Mouse (Mus musculus) testis, adult 2 months (tissue): ENCODE measurements around the gene Nckap5. TPM values are rescaled to one million over a fixed set of nuclear protein-coding genes. Genes with fewer than 3 reads are reported as not detected.

Source experiments
- H3K27ac ChIP-seq: fragments of 200-500 bp; 2 replicates; pipeline ENCODE4 v1.5.1; 2012; ENCODE audit warnings: low read depth, low read length; ENCODE audit not compliant: control insufficient read depth, insufficient read depth
- H3K27me3 ChIP-seq: fragments of 200-500 bp; 2 replicates; pipeline ENCODE4 v1.6.1; 2012; ENCODE audit warnings: mild to moderate bottlenecking, low read length, moderate library complexity; ENCODE audit not compliant: control insufficient read depth, insufficient read depth
- H3K36me3 ChIP-seq: fragments of 200-500 bp; 2 replicates; pipeline ENCODE4 v1.6.1; 2012; ENCODE audit warnings: mild to moderate bottlenecking, low read length; ENCODE audit not compliant: control insufficient read depth, insufficient read depth
- H3K4me1 ChIP-seq: fragments of 200-500 bp; 2 replicates; pipeline ENCODE4 v1.6.1; 2012; ENCODE audit warnings: low read length; ENCODE audit not compliant: control insufficient read depth, insufficient read depth
- H3K4me3 ChIP-seq: fragments of 200-500 bp; 2 replicates; pipeline ENCODE4 v1.5.1; 2012; ENCODE audit warnings: low read depth, mild to moderate bottlenecking, low read length, moderate library complexity, mixed read lengths; ENCODE audit not compliant: control insufficient read depth
- CTCF ChIP-seq: fragments of 200-500 bp; IDR thresholded peaks from 2 replicates; pipeline ENCODE4 v1.5.1; 2012; ENCODE audit warnings: low read depth, mild to moderate bottlenecking, inconsistent platforms, low read length, moderate library complexity; ENCODE audit not compliant: control insufficient read depth, insufficient read depth, insufficient replicate concordance
- POLR2A ChIP-seq: fragments of 200-500 bp; IDR thresholded peaks from 2 replicates; pipeline ENCODE4 v1.6.1; 2012; ENCODE audit warnings: low read depth, mild to moderate bottlenecking, inconsistent platforms, low read length, moderate library complexity; ENCODE audit not compliant: control insufficient read depth
- polyA plus RNA-seq: library from polyadenylated mRNA; depleted of rRNA; stranded (reverse); fragments of >200 nt; gene quantifications from 2 replicates; pipeline ENCODE4 v1.2.3, GENCODE M21; 2012

Nckap5 gene
- polyA plus RNA-seq, 1 experiment: 1.0 TPM

GRCm38 (mm10) chr1:126731691-126732090 lies 98.9 kb downstream of the Nckap5 start:
- Histone ChIP-seq H3K27me3 (no peaks in the 10 kb centered on the region), H3K27ac (no peak overlapping the region), H3K4me1 (no peaks in the 10 kb centered on the region), H3K4me3 (no peak overlapping the region), H3K36me3 (no peaks in the 10 kb centered on the region)
- TF ChIP-seq POLR2A: no peak

- H3K27ac ChIP-seq: no peak overlapping the region
- no peaks in the 10 kb centered on the region for H3K36me3 ChIP-seq
- H3K27me3 ChIP-seq: no peaks in the 10 kb centered on the region
- TF ChIP-seq POLR2A: no peak
- H3K4me3 ChIP-seq: no peak overlapping the region
- H3K4me1 ChIP-seq: no peaks in the 10 kb centered on the region
Measured at GRCm38 (mm10) chr1:126726400-126727055, 104.1 kb downstream of the Nckap5 start.

GRCm38 (mm10) chr1:126725628-126726367 lies 104.8 kb downstream of the Nckap5 start:
- H3K4me1 ChIP-seq: no peaks in the 10 kb centered on the region
- no peaks in the 10 kb centered on the region for H3K27me3 ChIP-seq
- no peak for TF ChIP-seq POLR2A
- no peak for TF ChIP-seq CTCF
- no peaks in the 10 kb centered on the region for H3K36me3 ChIP-seq
- no peak overlapping the region for H3K4me3 ChIP-seq
- H3K27ac ChIP-seq: no peak overlapping the region

GRCm38 (mm10) chr1:126721917-126722316 lies 108.7 kb downstream of the Nckap5 start:
- H3K36me3 ChIP-seq: no peaks in the 10 kb centered on the region
- H3K4me1 ChIP-seq: no peaks in the 10 kb centered on the region
- TF ChIP-seq CTCF: no peak
- no peak for TF ChIP-seq POLR2A
- no peaks in the 10 kb centered on the region for H3K27me3 ChIP-seq
- no peak overlapping the region for H3K4me3 ChIP-seq
- H3K27ac ChIP-seq: no peak overlapping the region

GRCm38 (mm10) chr1:126719733-126720348 lies 110.8 kb downstream of the Nckap5 start:
- Histone ChIP-seq H3K4me1 (no peaks in the 10 kb centered on the region), H3K4me3 (no peak overlapping the region), H3K27me3 (no peaks in the 10 kb centered on the region), H3K36me3 (no peaks in the 10 kb centered on the region), H3K27ac (no peak overlapping the region)
- no peak for TF ChIP-seq POLR2A
- TF ChIP-seq CTCF: no peak

GRCm38 (mm10) chr1:126706611-126707010 lies 124.0 kb downstream of the Nckap5 start:
- Histone ChIP-seq H3K27me3 (no peaks in the 10 kb centered on the region), H3K27ac (no peak overlapping the region), H3K4me3 (peak overlapping the region; percentile 80), H3K36me3 (no peaks in the 10 kb centered on the region), H3K4me1 (peaks cover 5% of the 10 kb centered on the region)
- TF ChIP-seq CTCF (no peak), POLR2A (no peak)

- Histone ChIP-seq H3K36me3 (no peaks in the 10 kb centered on the region), H3K27me3 (no peaks in the 10 kb centered on the region), H3K4me3 (no peak overlapping the region), H3K27ac (no peak overlapping the region), H3K4me1 (no peaks in the 10 kb centered on the region)
- TF ChIP-seq POLR2A (no peak), CTCF (no peak)
Measured at GRCm38 (mm10) chr1:126700978-126701320, 129.7 kb downstream of the Nckap5 start.
